In the genomic region with DNA sequence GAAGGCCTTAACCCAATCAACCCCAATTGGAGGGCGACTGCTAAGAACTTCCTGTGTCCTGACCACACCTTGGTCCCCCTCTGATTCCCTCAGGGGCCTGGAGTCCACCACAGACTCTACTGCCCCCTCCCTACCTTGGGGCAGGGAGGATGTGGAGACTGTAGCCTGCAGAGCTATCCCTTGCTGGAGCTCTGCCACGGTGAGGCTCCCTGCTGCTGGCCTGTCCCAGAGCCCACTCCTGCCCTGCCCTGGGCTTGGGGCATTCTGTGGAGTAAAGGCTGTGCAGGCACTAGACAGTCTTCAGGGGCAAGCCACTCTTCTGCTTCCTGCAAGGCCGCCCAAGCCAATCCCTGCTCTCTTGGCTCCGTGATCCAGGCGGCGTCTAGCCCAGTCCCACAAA, we compare ENCODE assay signal across 14 mouse cellular contexts. TPM values are rescaled to one million over a fixed set of nuclear protein-coding genes. Genes with fewer than 3 reads are reported as not detected.
DNase-seq lines count a peak whose midpoint lies in the region; ATAC-seq and TF ChIP-seq lines count a peak whose summit lies in the region.
"Had no signal": no experiment of that assay in that cellular context is flagged by ENCODE, and none has a peak within 500 bp of the region (broad histone marks: within the 10 kb centered on the region; RNA-seq: fewer than 3 reads in every experiment).

No protein-coding gene starts in this region.

- TF ChIP-seq POLR2A in limb, embryonic 14.5 days (IDR thresholded peaks at IDR 0.05; ENCODE audit: borderline replicate concordance, extremely low read depth, insufficient read depth, insufficient read length): no peak

- peak; percentile 43 for DNase-seq in cerebellum, adult 11-12 months
- DNase-seq in heart, adult 8-10 months (ENCODE audit: low spot score): no peak
- DNase-seq in embryonic facial prominence, embryonic 10.5 days (ENCODE audit: low spot score): peak; percentile 38
- no peak for DNase-seq in limb, embryonic 14.5 days (ENCODE audit: low spot score)
- no peak for DNase-seq in retina, embryonic 14.5 days (ENCODE audit: low spot score)
- DNase-seq in layer of hippocampus, adult 8-10 months (ENCODE audit: low spot score in 2 of 2): no peak
- DNase-seq: kidney, adult 18-20 months; lung, postnatal 4 days; right cerebral cortex, postnatal 14 days had no signal

- H3K9me3 ChIP-seq in heart, embryonic 15.5 days (replicated peaks): no peaks in the 10 kb centered on the region
- H3K9me3 ChIP-seq in embryonic facial prominence, embryonic 10.5 days: no peaks in the 10 kb centered on the region
- H3K9me3 ChIP-seq in limb, embryonic 14.5 days (ENCODE audit: control insufficient read depth, low read length): no peaks in the 10 kb centered on the region
- H3K9me3 ChIP-seq: liver, embryonic 12.5 days; neural tube, embryonic 15.5 days had no signal

- H3K4me3 ChIP-seq in heart, embryonic 15.5 days: no peak overlapping the region
- H3K4me3 ChIP-seq in embryonic facial prominence, embryonic 10.5 days: peak overlapping the region; percentile 19; the same call in 1 of the 2 replicates
- no peak overlapping the region for H3K4me3 ChIP-seq in limb, embryonic 14.5 days (replicated peaks; ENCODE audit: low read length)
- H3K4me3 ChIP-seq: liver, embryonic 12.5 days; neural tube, embryonic 15.5 days had no signal

- no peak overlapping the region for H3K4me2 ChIP-seq in heart, embryonic 15.5 days
- no peak overlapping the region for H3K4me2 ChIP-seq in limb, embryonic 14.5 days (replicated peaks; ENCODE audit: low read depth, low read length, severe bottlenecking)
- H3K4me2 ChIP-seq: liver, embryonic 12.5 days; neural tube, embryonic 15.5 days had no signal

- H3K4me1 ChIP-seq in heart, embryonic 15.5 days (replicated peaks): peaks cover 88% of the 10 kb centered on the region
- H3K4me1 ChIP-seq in embryonic facial prominence, embryonic 10.5 days: peaks cover 85% of the 10 kb centered on the region
- H3K4me1 ChIP-seq in limb, embryonic 14.5 days (ENCODE audit: control insufficient read depth, insufficient read depth, low read length): peaks cover 74% of the 10 kb centered on the region

- H3K27ac ChIP-seq in heart, embryonic 15.5 days: peak overlapping the region; percentile 83
- peak overlapping the region; percentile 79 for H3K27ac ChIP-seq in embryonic facial prominence, embryonic 10.5 days (replicated peaks)
- H3K27ac ChIP-seq in limb, embryonic 14.5 days (replicated peaks; ENCODE audit: low read depth, low read length): peak overlapping the region; percentile 44; the same call in 1 of the 2 replicates
- H3K27ac ChIP-seq: liver, embryonic 12.5 days; neural tube, embryonic 15.5 days had no signal

- ATAC-seq in cerebellum, adult (ENCODE audit: insufficient number of reproducible peaks, low FRiP score, low TSS enrichment): no peak
- ATAC-seq in heart, embryonic 15.5 days (replicated peaks; ENCODE audit: insufficient number of reproducible peaks, insufficient read depth, low FRiP score, low read depth): no peak
- no peak; the same call in 1 of the 2 replicates for ATAC-seq in limb, embryonic 14.5 days (ENCODE audit: low FRiP score, low read depth)
- ATAC-seq: liver, embryonic 12.5 days; midbrain, embryonic 16.5 days had no signal

- H3K9ac ChIP-seq in heart, embryonic 15.5 days: no peak overlapping the region
- H3K9ac ChIP-seq in limb, embryonic 14.5 days (ENCODE audit: low read depth, low read length, severe bottlenecking): no peak overlapping the region
- H3K9ac ChIP-seq: liver, embryonic 12.5 days; neural tube, embryonic 15.5 days had no signal

- H3K27me3 ChIP-seq in heart, embryonic 15.5 days: no peaks in the 10 kb centered on the region
- H3K27me3 ChIP-seq in embryonic facial prominence, embryonic 10.5 days (replicated peaks; ENCODE audit: low read depth, poor library complexity, severe bottlenecking): no peaks in the 10 kb centered on the region
- no peaks in the 10 kb centered on the region for H3K27me3 ChIP-seq in limb, embryonic 14.5 days (ENCODE audit: control insufficient read depth, insufficient read depth, low read length)
- H3K27me3 ChIP-seq: liver, embryonic 12.5 days; neural tube, embryonic 15.5 days had no signal

- 65% methylated on average over 6 of the region's 6 CpGs for WGBS in heart, embryonic 15.5 days
- WGBS in embryonic facial prominence, embryonic 10.5 days: 83% methylated on average over 6 of the region's 6 CpGs
- 50% methylated on average over 6 of the region's 6 CpGs for WGBS in limb, embryonic 14.5 days

- H3K36me3 ChIP-seq in heart, embryonic 15.5 days: no peaks in the 10 kb centered on the region
- peaks cover 100% of the 10 kb centered on the region for H3K36me3 ChIP-seq in embryonic facial prominence, embryonic 10.5 days (replicated peaks)
- H3K36me3 ChIP-seq in limb, embryonic 14.5 days (ENCODE audit: control insufficient read depth, insufficient read depth, low read length): peaks cover 22% of the 10 kb centered on the region
- H3K36me3 ChIP-seq: neural tube, embryonic 15.5 days had no signal

RNA-seq across cellular contexts. Expression of gene H2afy, which starts 24.6 kb away (rescaled TPM):
- polyA plus RNA-seq in heart, embryonic 15.5 days (2015; fragmentation: Nextera tagmentation; extraction: Ambion mirVana): 98.9 and 135 TPM in 2 replicates
- total RNA-seq in heart, adult 8-10 months (2022): 10 to 100 TPM; 39.0 to 48.2 (median 45.6) TPM
- polyA plus RNA-seq in embryonic facial prominence, embryonic 10.5 days (2016; fragmentation: Nextera tagmentation; extraction: Ambion mirVana): 478 and 497 TPM in 2 replicates
- 231 and 297 TPM in 2 replicates for polyA plus RNA-seq in limb, embryonic 14.5 days (2012; rRNA removed)
- 304 and 351 TPM in 2 replicates for polyA plus RNA-seq in limb, embryonic 14.5 days (2014; fragmentation: Nextera tagmentation; extraction: Ambion mirVana)
- total RNA-seq in layer of hippocampus, adult 8-10 months (2022): 100 to 1,000 TPM; 118 to 123 (median 120) TPM

Comparison
In these comparisons a context has a peak if more than half of its experiments do, and no peak if none do; other contexts are left out.
1. DNase-seq: peak in cerebellum, adult 11-12 months (single experiment) and embryonic facial prominence, embryonic 10.5 days (single experiment); none in heart, adult 8-10 months (single experiment), limb, embryonic 14.5 days (single experiment), retina, embryonic 14.5 days (single experiment) and layer of hippocampus, adult 8-10 months (0 of 2).
2. Peak in every context shown above with its lines, with median percentiles within 50 percentile points of each other: H3K27ac ChIP-seq.